Mouse (Mus musculus) bone marrow, adult 2 months (tissue): ENCODE results near the gene Pcsk5. TPM values are rescaled to one million over a fixed set of nuclear protein-coding genes. Genes with fewer than 3 reads are reported as not detected.

Source experiments
- H3K27ac ChIP-seq: fragments of 200-500 bp; 2 replicates; pipeline ENCODE4 v1.5.1; 2012; ENCODE audit warnings: low read depth, mild to moderate bottlenecking, control low read depth, inconsistent platforms, low read length; ENCODE audit not compliant: control insufficient read depth, poor library complexity, insufficient read depth
- H3K4me1 ChIP-seq: fragments of 200-500 bp; 2 replicates; pipeline ENCODE4 v1.6.1; 2011; ENCODE audit warnings: low read length; ENCODE audit not compliant: control insufficient read depth, insufficient read depth
- H3K4me3 ChIP-seq: fragments of 200-500 bp; replicated peaks from 2 replicates; pipeline ENCODE3; 2011; ENCODE audit warnings: mild to moderate bottlenecking, low read depth, low read length, control low read depth; ENCODE audit not compliant: control insufficient read depth
- CTCF ChIP-seq: fragments of 200-500 bp; IDR thresholded peaks from 2 replicates; pipeline ENCODE4 v1.5.1; 2011; ENCODE audit warnings: low read length, control low read depth; ENCODE audit not compliant: control insufficient read depth, insufficient read depth
- POLR2A ChIP-seq: fragments of 200-500 bp; IDR thresholded peaks from 2 replicates; pipeline ENCODE4 v1.6.1; 2011; ENCODE audit warnings: low read depth, mild to moderate bottlenecking, control low read depth, low read length, borderline replicate concordance; ENCODE audit not compliant: control insufficient read depth
- WGBS: fragments of 180-500 bp; shearing (Covaris S2); methylation state at CpG from one replicate; pipeline ENCODE4 v1.1.7; 2018; 5-methylcytosine and 5-hydroxymethylcytosine counted together
- polyA plus RNA-seq: library from polyadenylated mRNA; stranded (reverse); fragments of >200 nt; gene quantifications from 2 replicates; pipeline ENCODE4 v1.2.4, GENCODE M21; 2011; ENCODE audit warnings: low replicate concordance; ENCODE audit not compliant: missing spikeins, insufficient read depth, insufficient read length

Gene Pcsk5
- polyA plus RNA-seq, 1 experiment, result 0.90 TPM

GRCm38 (mm10) chr19:17417855-17418254 is 419.6 kb downstream of the Pcsk5 start:
- Histone ChIP-seq H3K4me1 (no peaks in the 10 kb centered on the region), H3K4me3 (no peak overlapping the region), H3K27ac (no peak overlapping the region)
- WGBS, result 64% methylated on average over 1 of the region's 1 CpGs
- TF ChIP-seq POLR2A (no peak), CTCF (no peak)

GRCm38 (mm10) chr19:17412915-17413459 is 424.4 kb downstream of the Pcsk5 start:
- TF ChIP-seq POLR2A, result no peak
- TF ChIP-seq CTCF, result no peak
- Histone ChIP-seq H3K4me3 (no peak overlapping the region), H3K4me1 (no peaks in the 10 kb centered on the region), H3K27ac (no peak overlapping the region)
- 77% methylated on average over 4 of the region's 4 CpGs for WGBS

- 74% methylated on average over 5 of the region's 5 CpGs for whole genome bisulfite sequencing
These were observed 426.9 kb downstream of the Pcsk5 start for GRCm38 (mm10) chr19:17410465-17411065.

GRCm38 (mm10) chr19:17409351-17409750 is 428.1 kb downstream of the Pcsk5 start:
- 61% methylated on average over 3 of the region's 3 CpGs for WGBS
- TF ChIP-seq CTCF, result no peak
- no peak overlapping the region for H3K4me3 ChIP-seq
- no peaks in the 10 kb centered on the region for H3K4me1 ChIP-seq
- H3K27ac ChIP-seq, result no peak overlapping the region

More at GRCm38 (mm10) chr19:17410465-17411065, 426.9 kb downstream of the Pcsk5 start:
- no peaks in the 10 kb centered on the region for H3K4me1 ChIP-seq
- TF ChIP-seq POLR2A (no peak), CTCF (no peak)
- H3K4me3 ChIP-seq, result no peak overlapping the region
- no peak overlapping the region for H3K27ac ChIP-seq

- H3K27ac ChIP-seq, result no peak overlapping the region
- TF ChIP-seq POLR2A (no peak), CTCF (no peak)
These were observed 428.8 kb downstream of the Pcsk5 start for GRCm38 (mm10) chr19:17408591-17408990.

GRCm38 (mm10) chr19:17406823-17407222 is 430.6 kb downstream of the Pcsk5 start:
- Histone ChIP-seq H3K27ac (no peak overlapping the region), H3K4me1 (no peaks in the 10 kb centered on the region), H3K4me3 (no peak overlapping the region)
- 86% methylated on average over 5 of the region's 5 CpGs for WGBS
- no peak for TF ChIP-seq POLR2A
- TF ChIP-seq CTCF, result no peak

More at GRCm38 (mm10) chr19:17408591-17408990, 428.8 kb downstream of the Pcsk5 start:
- Histone ChIP-seq H3K4me3 (no peak overlapping the region), H3K4me1 (no peaks in the 10 kb centered on the region)

- no peaks in the 10 kb centered on the region for H3K4me1 ChIP-seq
- 84% methylated on average over 4 of the region's 4 CpGs for WGBS
- no peak overlapping the region for H3K27ac ChIP-seq
- no peak for TF ChIP-seq POLR2A
- TF ChIP-seq CTCF, result no peak
- no peak overlapping the region for H3K4me3 ChIP-seq
These were observed 434.3 kb downstream of the Pcsk5 start for GRCm38 (mm10) chr19:17403175-17403574.

GRCm38 (mm10) chr19:17400571-17400970 is 436.9 kb downstream of the Pcsk5 start:
- Histone ChIP-seq H3K4me1 (no peaks in the 10 kb centered on the region), H3K4me3 (no peak overlapping the region), H3K27ac (no peak overlapping the region)
- TF ChIP-seq POLR2A (no peak), CTCF (no peak)
- 73% methylated on average over 4 of the region's 4 CpGs for WGBS
